Mouse (Mus musculus) left cerebral cortex, adult 2 months (tissue): ENCODE measurements at regions not wholly inside any gene's neighbourhood (a gene's known extent, or its start where the extent isn't known, plus 50 kb on each side); places are given as distances from the start of the nearest gene placed in this dataset.

Experiments used
- DNase-seq, 2 experiments: peaks; one replicate each; pipeline ENCODE4 v3.0.0; 2021 to 2022; ENCODE audit warnings: low spot score in 2 of 2, mixed read lengths in 1 of 2; ENCODE audit errors: extremely low spot score in 1 of 2
- H3K27ac ChIP-seq: fragments of 200-600 bp; 2 replicates; pipeline ENCODE4 v1.8.1; 2022
- H3K4me3 ChIP-seq: fragments of 200-600 bp; 2 replicates; pipeline ENCODE4 v1.8.1; 2022
- CTCF ChIP-seq: fragments of 200-600 bp; IDR thresholded peaks from 2 replicates; pipeline ENCODE4 v1.8.1; 2022; ENCODE audit warnings: antibody characterized with exemption, mild to moderate bottlenecking, moderate library complexity
- intact Hi-C: fragments of 180-260 bp; cut with DNase I; formaldehyde crosslinking; loops from one replicate; pipeline ENCODE4 v1.15.1; 2025

GRCm38 (mm10) chr3:41408423-41408820 is 147.1 kb upstream of the Jade1 start:
- TF ChIP-seq CTCF = no peak
- H3K27ac ChIP-seq = no peak overlapping the region
- DNase-seq = peak; percentile 50 to 52
- intact Hi-C loops = no loop called here
- H3K4me3 ChIP-seq = peak overlapping the region; percentile 48

- intact Hi-C loops = no loop called here
- peak overlapping the region; percentile 48 for H3K4me3 ChIP-seq
- no peak overlapping the region for H3K27ac ChIP-seq
Observed at GRCm38 (mm10) chr3:41407988-41408387, 147.5 kb upstream of the Jade1 start.

GRCm38 (mm10) chr3:41407520-41407919 is 148.0 kb upstream of the Jade1 start:
- no peak for TF ChIP-seq CTCF
- Histone ChIP-seq H3K4me3 (no peak overlapping the region), H3K27ac (no peak overlapping the region)
- intact Hi-C loops = no loop called here
- DNase-seq = no peak

More at GRCm38 (mm10) chr3:41407988-41408387, 147.5 kb upstream of the Jade1 start:
- TF ChIP-seq CTCF = no peak
- no peak for DNase-seq

GRCm38 (mm10) chr3:41401881-41402280 is 153.7 kb upstream of the Jade1 start:
- DNase-seq = no peak
- TF ChIP-seq CTCF = no peak
- intact Hi-C loops = no loop called here
- Histone ChIP-seq H3K27ac (no peak overlapping the region), H3K4me3 (no peak overlapping the region)

GRCm38 (mm10) chr3:41389868-41390267 is 165.7 kb upstream of the Jade1 start:
- H3K4me3 ChIP-seq = no peak overlapping the region
- intact Hi-C loops = no loop called here
- no peak for TF ChIP-seq CTCF
- no peak for DNase-seq
- no peak overlapping the region for H3K27ac ChIP-seq

GRCm38 (mm10) chr3:41387469-41388212 is 167.9 kb upstream of the Jade1 start:
- Histone ChIP-seq H3K27ac (no peak overlapping the region), H3K4me3 (no peak overlapping the region)
- intact Hi-C loops = no loop called here
- TF ChIP-seq CTCF = no peak
- no peak for DNase-seq

- Histone ChIP-seq H3K27ac (no peak overlapping the region), H3K4me3 (no peak overlapping the region)
- intact Hi-C loops = no loop called here
- DNase-seq = no peak
- no peak for TF ChIP-seq CTCF
Observed at GRCm38 (mm10) chr3:41386299-41386698, 169.2 kb upstream of the Jade1 start.

- intact Hi-C loops = no loop called here
- no peak overlapping the region for H3K4me3 ChIP-seq
- DNase-seq = no peak
- TF ChIP-seq CTCF = no peak
- no peak overlapping the region for H3K27ac ChIP-seq
Observed at GRCm38 (mm10) chr3:41384410-41384809, 171.1 kb upstream of the Jade1 start.

GRCm38 (mm10) chr3:41378576-41378975 is 177.0 kb upstream of the Jade1 start:
- Histone ChIP-seq H3K27ac (no peak overlapping the region), H3K4me3 (no peak overlapping the region)
- intact Hi-C loops = no loop called here
- no peak for TF ChIP-seq CTCF
- DNase-seq = no peak

- DNase-seq = peak; percentile 23 to 31
- intact Hi-C loops = no loop called here
- H3K27ac ChIP-seq = no peak overlapping the region
- H3K4me3 ChIP-seq = no peak overlapping the region
- no peak for TF ChIP-seq CTCF
Observed at GRCm38 (mm10) chr3:41377826-41378406, 177.6 kb upstream of the Jade1 start.

- intact Hi-C loops = no loop called here
- H3K27ac ChIP-seq = no peak overlapping the region
- no peak; the same call in 1 of the 2 replicates for TF ChIP-seq CTCF
- no peak overlapping the region for H3K4me3 ChIP-seq
- DNase-seq = no peak
Observed at GRCm38 (mm10) chr3:41376848-41377582, 178.5 kb upstream of the Jade1 start.

GRCm38 (mm10) chr3:41375230-41375930 is 180.2 kb upstream of the Jade1 start:
- Histone ChIP-seq H3K4me3 (no peak overlapping the region), H3K27ac (no peak overlapping the region)
- DNase-seq = no peak
- intact Hi-C loops = no loop called here
- TF ChIP-seq CTCF = no peak
